Mouse (Mus musculus) gastrocnemius, postnatal 25 days (tissue): ENCODE results near the gene Sox6. TPM values are rescaled to one million over a fixed set of nuclear protein-coding genes. Genes with fewer than 3 reads are reported as not detected.

Experiments used
- DNase-seq: peaks from one replicate; pipeline ENCODE4 v3.0.0; 2022
- total RNA-seq, 2 experiments: library from RNA; stranded (reverse); gene quantifications; 1 replicate in 1 of 2; 2 replicates in 1 of 2; pipeline ENCODE4 v1.2.3; 2021

Gene Sox6
- total RNA-seq, 2 experiments from 2014 or later: 122 to 140 TPM

DNA sequence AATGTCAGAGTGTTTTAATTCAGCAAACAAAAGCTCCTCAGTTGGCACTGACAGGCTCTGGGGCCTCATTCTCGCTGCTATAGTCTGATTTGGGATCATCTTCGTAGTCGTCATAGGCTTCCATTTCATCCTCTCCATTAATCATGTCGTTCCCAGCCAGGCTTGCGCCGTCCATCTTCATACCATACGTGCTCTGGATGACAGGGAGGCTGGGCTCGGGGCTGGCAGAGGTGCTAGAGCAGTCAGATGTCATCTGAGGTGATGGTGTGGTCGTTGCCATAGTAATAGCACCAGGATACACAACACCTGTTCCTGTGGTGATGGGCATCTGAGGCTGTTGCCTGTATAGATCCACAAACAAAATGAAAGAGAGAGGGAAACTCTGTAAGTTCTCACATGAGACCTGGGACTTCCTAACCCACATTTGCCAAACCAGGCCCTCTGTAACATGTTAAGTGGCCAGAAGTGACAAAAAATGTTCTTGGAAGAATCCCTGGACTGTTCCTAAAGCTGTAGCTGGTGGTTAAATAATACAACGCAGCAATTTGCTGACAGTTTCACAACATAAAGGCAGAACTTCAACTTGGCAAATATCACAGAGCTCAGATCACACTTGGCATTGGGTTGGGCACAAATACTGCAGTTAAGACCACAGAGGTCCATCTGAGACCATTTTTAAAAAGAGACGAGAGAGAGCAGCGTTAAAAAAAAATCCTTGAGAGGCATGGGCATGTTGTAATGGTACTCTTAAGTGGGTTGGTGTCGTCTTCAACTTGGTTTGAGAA lies 561.5 kb downstream of the Sox6 start:
- peak; percentile 78 for DNase-seq

DNA sequence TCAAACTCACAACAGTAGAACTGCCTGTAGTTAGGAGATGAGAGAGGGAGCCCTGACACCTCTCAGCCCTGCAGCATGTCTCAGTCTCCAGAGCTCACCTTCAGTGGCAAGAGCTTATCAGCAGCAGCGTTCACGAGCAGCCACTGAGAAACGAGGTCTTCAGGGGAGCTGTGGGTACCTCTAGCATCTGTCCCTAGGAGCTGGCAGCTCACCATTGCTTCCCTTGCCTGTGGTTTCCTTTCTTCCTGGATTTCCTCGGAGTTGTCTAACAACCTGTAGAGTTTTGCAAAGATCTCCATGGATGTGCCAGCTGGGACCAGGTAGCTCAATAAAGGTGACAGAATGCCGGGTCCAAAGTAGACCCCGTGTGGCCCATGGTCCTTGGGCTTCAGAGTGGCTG lies 563.4 kb downstream of the Sox6 start:
- DNase-seq: no peak

DNA sequence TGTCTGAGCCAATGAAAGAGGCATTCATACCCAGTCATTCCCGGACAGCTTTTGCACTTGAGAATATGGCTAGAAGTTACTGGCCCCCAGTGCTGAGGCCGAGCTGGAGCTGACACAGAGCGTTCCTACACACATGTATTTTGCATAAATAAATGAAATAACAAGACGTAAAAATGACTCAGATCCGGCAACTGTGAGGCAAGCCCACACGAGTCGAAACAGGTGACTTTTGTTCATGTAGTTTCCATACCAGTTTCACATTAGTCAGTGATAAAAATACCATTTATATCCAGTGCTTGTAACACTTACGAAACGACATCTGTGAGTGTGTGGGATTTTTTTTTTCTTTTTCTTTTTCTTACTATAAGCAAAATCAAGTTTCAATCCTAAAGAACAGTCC lies 564.5 kb downstream of the Sox6 start:
- DNase-seq: no peak

DNA sequence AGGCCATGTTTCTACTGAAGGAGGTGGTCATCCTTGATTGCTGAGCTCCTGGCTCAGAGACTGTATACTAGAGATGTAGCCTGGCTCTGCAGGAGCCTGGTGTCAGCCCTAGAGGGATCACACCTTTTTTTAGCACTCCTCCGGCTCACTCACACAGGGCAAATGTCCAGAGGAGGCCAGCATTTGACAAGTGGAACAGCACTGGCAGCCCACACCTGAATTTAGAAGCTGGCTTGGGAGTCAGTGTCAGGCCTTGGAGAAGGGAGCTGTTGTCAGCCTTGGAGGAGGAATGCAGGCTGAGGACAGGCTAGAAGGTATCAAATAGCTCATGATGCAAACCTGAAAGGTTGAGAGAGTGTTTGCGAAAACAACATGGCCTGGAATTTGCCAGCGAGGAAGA lies 565.7 kb downstream of the Sox6 start:
- DNase-seq: peak; percentile 88

DNA sequence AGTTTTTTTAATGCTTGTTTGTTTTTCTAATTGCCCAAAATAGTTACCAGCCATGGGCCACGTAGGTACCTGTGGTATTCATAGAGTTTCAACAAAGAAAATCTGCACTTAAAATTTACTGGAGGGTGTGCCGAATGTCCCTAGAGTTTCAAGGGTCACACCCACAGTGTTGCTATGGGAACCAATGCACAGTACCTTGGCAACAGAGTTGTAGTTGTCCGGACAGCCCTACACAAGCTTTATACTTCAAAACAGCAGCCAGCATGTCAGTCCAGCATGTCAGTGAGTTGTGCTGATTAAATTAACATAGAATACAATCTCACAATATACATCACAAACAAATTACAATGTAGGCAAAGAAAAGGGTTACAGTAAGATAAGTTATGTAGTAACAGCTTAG lies 567.1 kb downstream of the Sox6 start:
- no peak for DNase-seq

DNA sequence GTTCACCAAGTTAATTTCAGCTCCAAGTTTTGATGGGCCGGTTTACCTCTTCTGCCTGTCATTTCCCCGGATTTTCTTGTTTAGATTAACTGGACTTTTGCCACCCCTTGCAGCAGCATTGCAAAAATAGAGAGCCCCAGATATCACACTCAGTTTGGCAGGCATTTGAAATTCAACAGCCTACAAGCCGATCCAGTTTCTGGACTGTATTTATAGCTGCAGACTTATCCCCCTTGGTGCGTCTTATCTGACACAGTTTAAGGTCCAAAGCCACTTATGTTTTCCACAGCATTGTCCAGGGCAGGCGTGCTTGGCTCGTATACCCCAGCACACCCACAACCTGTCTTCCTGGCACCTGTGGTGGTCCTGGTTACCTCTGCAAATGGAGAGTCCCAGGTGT lies 571.8 kb downstream of the Sox6 start:
- peak; percentile 27 for DNase-seq

DNA sequence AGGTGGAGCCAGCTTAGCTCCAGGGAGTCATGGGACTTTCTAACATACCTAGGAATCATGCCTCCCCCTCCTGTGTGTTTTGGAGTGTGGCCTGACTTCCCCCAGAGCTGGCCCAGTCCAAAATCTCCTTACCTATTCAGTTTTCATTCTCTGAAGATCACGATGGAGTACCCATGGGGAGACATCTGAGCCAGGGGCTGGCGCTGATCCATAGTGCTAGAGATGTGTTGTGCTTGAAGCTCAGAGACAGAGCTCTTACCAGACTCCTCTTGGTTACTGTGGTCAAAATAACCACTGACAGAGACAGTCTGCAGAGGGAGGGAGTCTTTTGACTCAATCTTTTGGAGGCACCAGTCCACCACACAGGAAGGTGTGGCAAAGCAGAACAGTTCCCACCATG lies 575.2 kb downstream of the Sox6 start:
- no peak for DNase-seq

DNA sequence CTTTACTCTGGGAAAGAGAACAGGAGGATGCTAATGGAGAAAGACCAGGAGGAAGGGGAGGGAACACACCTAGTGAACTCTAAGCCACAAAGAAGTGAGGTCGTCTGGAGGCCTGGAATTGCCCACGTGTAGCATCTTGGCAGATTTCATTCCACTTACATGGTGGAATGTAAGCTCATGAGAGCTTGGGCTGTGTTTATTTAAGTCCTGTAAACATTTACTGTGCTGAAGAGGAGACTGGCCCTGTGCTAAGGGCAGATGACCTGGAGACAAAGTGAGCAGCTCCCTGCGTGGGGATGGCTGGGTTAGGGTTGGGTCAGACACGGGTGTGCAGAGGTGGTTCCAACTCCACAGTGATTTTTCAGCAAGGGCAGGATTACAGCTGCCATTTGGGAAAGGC lies 576.3 kb downstream of the Sox6 start:
- no peak for DNase-seq

DNA sequence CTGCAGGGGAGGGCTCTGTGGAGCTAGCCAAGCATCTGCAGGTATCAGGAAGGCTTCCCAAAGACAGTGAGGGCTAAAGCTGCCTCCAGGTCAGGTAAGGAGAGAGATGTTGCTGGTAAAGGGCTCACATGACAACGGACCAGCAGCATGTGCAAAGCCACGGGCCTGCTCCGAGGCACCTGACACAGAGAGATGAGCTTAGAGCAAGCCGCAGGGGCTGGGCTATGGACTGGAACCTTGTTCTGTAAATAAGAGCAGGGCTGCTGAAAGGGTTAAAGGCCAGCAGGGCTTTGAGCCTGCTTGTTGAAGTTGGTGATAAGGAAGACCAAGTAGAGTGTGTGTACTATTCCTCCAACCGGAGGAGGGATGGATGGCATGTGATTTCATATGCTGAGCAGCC lies 583.6 kb downstream of the Sox6 start:
- no peak for DNase-seq

DNA sequence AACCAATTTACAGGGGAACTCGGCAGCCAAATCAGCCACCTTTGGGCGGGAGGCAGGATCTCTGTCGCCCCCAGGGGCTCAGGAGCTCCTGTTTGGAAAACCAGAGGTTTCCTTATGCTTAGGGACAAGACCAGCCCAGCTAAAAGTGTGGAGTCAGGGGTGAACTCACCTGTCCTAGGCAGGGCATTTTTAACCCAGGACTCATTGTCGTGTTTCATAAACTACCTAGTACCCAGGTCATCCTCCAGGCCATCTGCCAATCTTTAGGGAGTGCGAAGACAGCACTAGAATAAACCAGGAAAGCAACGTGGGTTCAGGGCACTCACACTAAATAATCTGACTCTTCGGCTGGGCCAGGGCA lies 584.9 kb downstream of the Sox6 start:
- no peak for DNase-seq

DNA sequence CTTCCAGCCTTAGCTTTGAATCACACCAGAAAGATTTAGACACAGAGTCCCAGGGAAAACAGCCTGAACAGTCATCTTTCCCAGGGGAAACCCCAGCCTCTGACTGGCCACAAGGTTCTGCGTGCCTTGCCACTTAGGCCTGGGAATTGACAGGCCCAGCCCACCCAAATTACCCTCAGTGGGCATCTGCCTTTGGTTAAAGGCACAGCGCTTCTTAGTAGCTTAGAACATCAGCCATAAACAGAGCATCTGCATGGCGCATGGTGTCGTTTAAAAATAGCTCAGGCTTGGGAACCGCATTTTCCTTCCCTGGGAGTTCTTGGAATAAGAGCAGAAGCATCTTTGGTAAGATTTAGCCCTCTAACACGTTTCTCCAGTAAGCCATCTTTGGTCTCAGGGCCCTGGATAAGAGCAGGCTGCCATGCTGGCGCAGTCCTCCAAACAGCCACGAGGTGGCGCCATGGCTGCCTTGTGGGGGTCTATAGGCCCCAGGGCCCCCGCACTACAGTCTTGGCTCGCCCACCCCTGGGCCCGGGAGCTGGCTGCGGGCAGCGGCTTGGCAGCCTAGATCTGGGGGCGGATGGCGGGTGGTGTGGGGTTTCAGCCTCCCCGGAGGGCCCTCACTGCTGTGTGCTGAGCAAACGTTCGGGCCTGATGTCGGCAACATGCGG lies 585.4 kb downstream of the Sox6 start:
- DNase-seq: peak; percentile 70

DNA sequence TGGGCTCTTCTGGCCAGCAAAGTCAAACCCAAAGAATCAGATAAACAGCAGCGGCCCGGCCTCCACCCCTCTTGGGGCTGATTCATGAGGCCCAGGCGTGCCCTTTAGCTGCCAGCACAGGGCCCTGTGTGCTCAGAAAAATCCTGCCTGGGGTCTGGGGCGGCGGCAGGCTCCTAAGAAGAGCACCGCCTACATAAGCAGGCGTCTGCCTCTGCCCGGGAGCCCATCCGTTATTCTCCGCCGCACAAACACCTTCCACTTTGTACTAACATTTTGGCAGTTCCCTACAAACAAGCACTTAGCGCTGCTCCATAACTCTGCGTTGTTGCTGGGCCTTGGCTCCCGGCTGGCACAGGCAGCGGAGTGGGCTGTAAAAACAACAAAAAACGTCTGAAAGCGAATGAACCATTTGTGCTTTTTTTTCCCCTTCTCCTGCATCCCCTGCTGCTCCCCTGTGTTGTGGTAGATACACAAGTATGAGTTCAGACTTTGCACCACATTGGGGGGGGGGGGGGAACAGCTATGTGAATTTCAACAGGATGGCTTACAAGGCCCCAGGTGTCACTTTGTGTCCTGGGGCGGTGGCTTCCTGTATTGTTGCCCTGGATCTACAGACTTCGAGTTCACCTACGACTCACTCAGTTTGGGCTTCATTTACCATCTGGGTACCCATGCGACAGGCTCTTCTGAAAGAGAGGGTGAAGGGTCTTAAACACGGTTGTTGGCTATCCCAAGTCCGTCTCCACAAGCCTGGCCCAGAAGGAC lies 588.0 kb downstream of the Sox6 start:
- DNase-seq: no peak

DNA sequence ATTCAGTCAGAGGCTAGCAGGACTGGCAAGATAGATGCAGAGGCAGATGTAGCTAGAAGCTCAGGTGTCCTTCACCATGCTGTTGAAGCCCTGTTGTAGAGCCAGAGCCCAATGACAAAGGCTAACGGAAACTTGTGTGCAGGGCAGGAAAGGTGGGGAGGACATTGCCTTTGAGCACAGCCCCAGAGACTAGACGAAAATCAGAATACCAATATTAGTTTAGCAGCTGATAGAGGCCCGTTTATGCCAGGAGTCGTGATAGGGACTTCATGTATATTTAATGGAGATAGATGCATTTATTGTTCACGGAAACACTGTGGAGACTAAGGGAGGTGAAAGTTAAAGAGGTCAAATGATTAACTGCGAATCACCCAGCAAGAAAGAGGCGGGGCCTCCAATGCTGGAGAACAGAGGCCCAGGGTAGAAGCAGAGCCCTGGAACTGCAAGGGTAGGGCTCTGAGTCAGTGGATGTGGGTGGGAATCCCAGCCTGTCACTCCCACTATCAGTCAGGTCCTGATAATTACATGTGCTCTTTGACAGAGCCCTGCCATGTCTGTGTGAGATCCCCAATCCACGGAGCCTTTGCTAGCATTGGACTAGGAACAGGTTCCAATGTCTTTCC lies 590.1 kb downstream of the Sox6 start:
- DNase-seq: no peak

DNA sequence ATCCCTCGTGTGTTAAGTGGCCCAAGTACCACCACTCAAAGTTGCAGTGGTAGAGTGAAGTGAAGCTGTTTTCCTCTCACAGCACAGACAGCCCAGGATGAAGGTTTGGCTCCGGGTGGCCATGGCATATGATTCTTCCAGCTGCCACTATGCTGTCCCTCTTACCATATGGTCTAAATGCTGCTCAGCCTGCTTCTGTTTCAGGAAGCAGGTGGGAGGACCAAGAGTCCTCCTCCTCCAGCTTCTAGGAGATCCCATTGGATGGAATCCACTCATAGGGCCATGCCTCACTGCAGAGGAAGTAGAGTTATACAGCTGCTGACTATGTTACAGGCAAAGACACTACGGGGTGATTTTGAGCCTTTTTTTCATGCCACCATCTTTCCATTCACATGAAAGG lies 591.5 kb downstream of the Sox6 start:
- no peak for DNase-seq

DNA sequence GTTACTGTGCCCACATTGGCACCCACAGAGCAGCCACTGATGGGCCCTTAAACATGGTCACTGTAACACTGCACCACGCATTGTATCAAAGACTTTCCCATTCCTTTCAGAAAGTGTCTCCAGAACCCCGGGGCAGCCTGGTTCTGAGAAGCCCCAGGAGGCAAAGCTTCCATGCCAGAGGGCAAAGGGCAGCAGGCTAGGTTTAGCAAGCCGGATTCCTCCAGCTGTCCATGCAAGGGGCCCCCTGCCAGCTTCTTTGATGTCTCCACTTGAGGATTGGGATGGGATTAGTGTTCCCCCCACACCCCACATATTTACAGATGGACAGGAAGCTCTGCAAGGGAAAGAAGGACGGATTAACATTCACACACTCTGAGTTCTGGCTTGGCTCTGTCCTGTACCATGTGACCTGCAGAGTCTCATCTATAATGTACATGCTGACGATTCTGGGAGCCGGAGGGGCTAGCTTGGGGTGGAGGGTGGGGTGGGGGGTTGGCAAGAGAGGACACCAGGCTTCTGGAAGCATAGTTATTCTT lies 592.0 kb downstream of the Sox6 start:
- DNase-seq: no peak

DNA sequence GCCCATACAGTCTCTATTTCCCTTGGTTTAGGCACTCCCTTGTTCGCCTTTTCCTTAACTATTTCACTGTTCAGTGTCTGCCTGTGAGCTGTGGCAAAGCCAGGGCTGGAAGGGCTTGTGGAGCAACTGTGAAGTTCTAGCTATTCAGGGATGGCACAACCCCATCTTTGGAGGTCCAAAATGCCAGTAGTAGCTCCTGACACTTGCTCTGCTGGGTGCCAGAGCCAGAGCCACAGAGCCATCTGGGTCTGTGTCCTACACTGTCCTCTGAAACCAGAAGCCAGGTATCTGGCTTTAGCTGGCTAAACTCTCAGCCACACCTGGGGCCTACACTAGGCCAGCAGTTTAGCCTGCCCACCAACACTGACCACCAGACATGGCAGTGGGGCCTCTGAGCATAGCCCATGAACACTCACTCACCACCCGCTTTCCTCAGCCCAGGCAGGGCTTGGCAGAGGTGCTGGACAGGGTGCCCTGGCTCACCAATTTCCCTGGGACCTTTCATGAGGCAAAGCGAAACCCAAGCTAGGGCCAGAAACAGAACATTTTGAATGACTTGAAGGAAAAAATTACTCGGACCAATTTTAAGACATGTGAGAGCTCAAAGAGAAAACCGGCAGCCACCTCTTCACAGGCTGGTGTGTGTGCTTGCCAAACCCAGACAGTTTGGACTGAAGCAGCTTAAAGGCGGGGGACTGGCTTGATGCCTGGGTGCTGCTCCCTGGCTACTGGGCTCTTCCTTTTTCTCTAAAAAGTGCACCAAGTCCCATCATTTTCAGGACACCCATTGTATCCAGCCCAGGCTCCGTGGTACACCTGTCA lies 612.2 kb downstream of the Sox6 start:
- DNase-seq: peak; percentile 33

DNA sequence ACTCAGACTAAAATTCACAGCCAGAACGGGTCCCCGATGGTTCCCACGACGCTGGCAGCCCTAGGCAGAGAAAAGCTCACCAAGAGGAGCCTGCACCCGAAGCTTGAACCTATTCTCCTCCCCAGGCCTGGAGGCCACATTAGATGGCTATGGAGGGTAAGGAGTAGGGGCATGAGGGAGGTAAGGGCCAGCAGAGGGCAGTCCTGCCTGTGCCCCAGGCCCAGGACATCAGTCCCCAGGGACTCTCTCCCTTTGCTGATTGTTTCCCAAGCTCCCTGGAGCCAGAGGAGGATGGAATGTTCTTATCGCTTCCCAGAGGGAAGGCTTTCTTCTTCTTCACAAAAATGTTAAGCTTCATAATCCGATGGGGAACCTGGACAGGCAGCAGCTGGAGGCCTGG lies 615.8 kb downstream of the Sox6 start:
- DNase-seq: no peak

DNA sequence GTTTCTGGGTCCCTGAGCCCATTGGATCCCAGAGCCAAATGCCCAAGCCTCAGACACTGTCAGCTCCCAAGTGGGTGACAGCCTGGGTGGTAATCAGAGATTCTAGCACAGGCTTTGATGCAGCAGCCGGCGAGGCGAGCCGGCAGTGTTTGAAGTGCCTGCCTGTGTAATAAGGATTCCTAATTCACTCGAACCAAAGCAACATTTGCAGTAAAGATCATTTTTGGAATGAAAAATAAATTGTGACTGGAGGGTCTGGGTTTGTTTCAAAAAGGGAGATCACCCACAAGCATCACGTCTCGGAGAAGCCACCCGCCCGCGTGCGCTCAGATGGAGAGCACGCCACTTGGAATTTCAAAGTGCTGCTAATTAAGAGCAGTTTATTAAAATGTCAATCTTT lies 617.6 kb downstream of the Sox6 start:
- DNase-seq: no peak
